Mouse (Mus musculus): Measurements from ENCODE around the gene Glrp1. TPM values are rescaled to one million over a fixed set of nuclear protein-coding genes. Genes with fewer than 3 reads are reported as not detected.

The Glrp1 gene
- polyA plus RNA-seq, 1 experiment from 2014 or later: 0.17 TPM

GRCm38 (mm10) chr1:88463241-88463640 lies 46.6 kb downstream of the Glrp1 start:
- 92% methylated on average over 3 of the region's 3 CpGs for WGBS (ENCODE audit: missing documents)
- H3K79me2 ChIP-seq (ENCODE audit: inconsistent target): no peaks in the 10 kb centered on the region
- no peak overlapping the region for H3K27ac ChIP-seq
- H3K36me3 ChIP-seq (ENCODE audit: inconsistent target): no peaks in the 10 kb centered on the region
- no peak overlapping the region for H3K4me3 ChIP-seq (ENCODE audit: inconsistent target)

GRCm38 (mm10) chr1:88462484-88462883 lies 47.4 kb downstream of the Glrp1 start:
- Histone ChIP-seq H3K36me3 (ENCODE audit: inconsistent target) (no peaks in the 10 kb centered on the region), H3K27ac (no peak overlapping the region), H3K79me2 (ENCODE audit: inconsistent target) (no peaks in the 10 kb centered on the region), H3K4me3 (ENCODE audit: inconsistent target) (no peak overlapping the region)
- 12% methylated on average over 6 of the region's 6 CpGs for WGBS (ENCODE audit: missing documents)

GRCm38 (mm10) chr1:88461096-88461495 lies 48.8 kb downstream of the Glrp1 start:
- Histone ChIP-seq H3K27ac (no peak overlapping the region), H3K36me3 (ENCODE audit: inconsistent target) (no peaks in the 10 kb centered on the region), H3K4me3 (ENCODE audit: inconsistent target) (no peak overlapping the region), H3K79me2 (ENCODE audit: inconsistent target) (no peaks in the 10 kb centered on the region)
- WGBS (ENCODE audit: missing documents): 56% methylated on average over 1 of the region's 1 CpGs

DNA sequence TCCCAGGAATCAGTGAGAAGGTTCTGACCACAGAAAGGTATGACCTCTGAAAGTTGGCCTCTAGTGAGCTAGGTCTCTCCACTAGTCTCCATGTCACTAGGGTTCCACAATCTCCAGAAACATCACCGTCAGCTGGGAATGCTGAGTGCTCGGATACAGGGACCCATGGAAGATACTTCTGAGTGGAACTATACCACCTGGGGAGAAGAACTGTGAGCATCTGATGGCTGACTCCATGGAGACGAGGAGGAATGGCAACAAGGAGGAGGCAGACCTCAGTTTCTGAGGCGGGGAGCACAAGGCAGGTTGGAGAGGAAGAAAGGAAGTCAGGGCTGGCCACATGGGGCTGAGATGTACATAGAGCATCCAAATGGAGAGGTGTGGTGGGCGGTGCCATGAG lies 50.2 kb downstream of the Glrp1 start:
- H3K79me2 ChIP-seq (ENCODE audit: inconsistent target): no peaks in the 10 kb centered on the region
- no peaks in the 10 kb centered on the region for H3K36me3 ChIP-seq (ENCODE audit: inconsistent target)
- WGBS (ENCODE audit: missing documents): 90% methylated on average over 5 of the region's 5 CpGs
- no peak overlapping the region for H3K27ac ChIP-seq
- H3K4me3 ChIP-seq (ENCODE audit: inconsistent target): no peak overlapping the region

- Histone ChIP-seq H3K36me3 (ENCODE audit: inconsistent target) (no peaks in the 10 kb centered on the region), H3K27ac (no peak overlapping the region), H3K79me2 (ENCODE audit: inconsistent target) (no peaks in the 10 kb centered on the region), H3K4me3 (ENCODE audit: inconsistent target) (no peak overlapping the region)
- WGBS (ENCODE audit: missing documents): 89% methylated on average over 4 of the region's 4 CpGs
Measured at GRCm38 (mm10) chr1:88459196-88459595, 50.7 kb downstream of the Glrp1 start.

DNA sequence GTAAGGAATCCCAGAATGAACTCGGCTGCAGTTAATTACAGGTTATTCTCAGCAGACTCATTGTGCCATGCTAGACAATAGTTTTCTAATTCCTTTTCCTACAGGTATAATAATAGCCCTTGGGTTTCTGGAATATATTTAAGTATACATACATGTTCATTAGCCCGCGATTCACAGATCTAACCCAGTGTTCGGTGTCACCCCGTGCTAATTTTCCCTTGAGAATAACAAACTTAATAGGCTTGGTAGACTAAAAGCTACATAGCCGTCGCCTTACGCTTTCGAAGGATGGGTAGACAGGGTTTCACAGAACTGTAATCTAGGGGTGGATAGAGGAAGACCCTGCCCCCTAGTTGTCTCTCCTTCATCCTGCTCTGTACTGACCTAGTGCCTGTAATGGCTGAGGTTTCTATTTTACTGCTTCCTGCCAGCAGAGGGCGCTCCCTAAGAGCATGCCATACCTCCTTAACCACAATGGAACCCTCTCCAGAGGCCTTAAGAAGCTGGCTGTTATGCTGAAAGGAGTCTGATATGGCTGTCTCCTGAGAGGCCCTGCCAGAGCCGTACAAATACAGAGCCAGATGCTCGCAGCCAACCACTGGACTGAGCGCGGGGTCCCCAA lies 53.3 kb downstream of the Glrp1 start:
- Histone ChIP-seq H3K4me3 (ENCODE audit: inconsistent target) (no peak overlapping the region), H3K79me2 (ENCODE audit: inconsistent target) (no peaks in the 10 kb centered on the region), H3K27ac (no peak overlapping the region), H3K36me3 (ENCODE audit: inconsistent target) (no peaks in the 10 kb centered on the region)
- WGBS (ENCODE audit: missing documents): 69% methylated on average over 14 of the region's 14 CpGs

GRCm38 (mm10) chr1:88455761-88456160 lies 54.1 kb downstream of the Glrp1 start:
- H3K27ac ChIP-seq: no peak overlapping the region
- H3K79me2 ChIP-seq (ENCODE audit: inconsistent target): no peaks in the 10 kb centered on the region
- H3K36me3 ChIP-seq (ENCODE audit: inconsistent target): no peaks in the 10 kb centered on the region
- WGBS (ENCODE audit: missing documents): 81% methylated on average over 3 of the region's 3 CpGs
- H3K4me3 ChIP-seq (ENCODE audit: inconsistent target): no peak overlapping the region

DNA sequence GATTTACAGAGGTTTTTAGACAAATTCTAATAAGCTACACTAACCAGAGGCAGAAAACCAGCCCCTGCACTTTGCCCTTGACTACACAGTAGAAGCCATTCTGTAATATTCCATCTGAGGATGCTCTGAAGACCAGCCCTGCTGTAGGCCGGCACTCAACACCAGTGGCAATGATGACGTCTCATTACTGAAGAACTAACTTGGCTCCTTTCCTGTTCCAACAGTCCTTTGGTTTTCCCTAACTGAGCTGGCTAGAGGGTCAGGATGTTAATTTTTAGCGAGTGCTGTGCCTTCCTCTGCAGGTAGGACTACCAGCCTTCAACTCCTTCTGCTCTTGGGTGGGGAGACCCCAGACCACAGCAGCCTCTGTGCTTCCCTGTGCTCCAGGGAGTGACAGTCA lies 55.2 kb downstream of the Glrp1 start:
- Histone ChIP-seq H3K27ac (no peak overlapping the region), H3K4me3 (ENCODE audit: inconsistent target) (no peak overlapping the region), H3K36me3 (ENCODE audit: inconsistent target) (no peaks in the 10 kb centered on the region), H3K79me2 (ENCODE audit: inconsistent target) (no peaks in the 10 kb centered on the region)
- WGBS (ENCODE audit: missing documents): 85% methylated on average over 3 of the region's 3 CpGs

- no peak overlapping the region for H3K4me3 ChIP-seq (ENCODE audit: inconsistent target)
- H3K79me2 ChIP-seq (ENCODE audit: inconsistent target): no peaks in the 10 kb centered on the region
- H3K27ac ChIP-seq: no peak overlapping the region
- 85% methylated on average over 6 of the region's 6 CpGs for WGBS (ENCODE audit: missing documents)
- no peaks in the 10 kb centered on the region for H3K36me3 ChIP-seq (ENCODE audit: inconsistent target)
Measured at GRCm38 (mm10) chr1:88452198-88452597, 57.7 kb downstream of the Glrp1 start.

DNA sequence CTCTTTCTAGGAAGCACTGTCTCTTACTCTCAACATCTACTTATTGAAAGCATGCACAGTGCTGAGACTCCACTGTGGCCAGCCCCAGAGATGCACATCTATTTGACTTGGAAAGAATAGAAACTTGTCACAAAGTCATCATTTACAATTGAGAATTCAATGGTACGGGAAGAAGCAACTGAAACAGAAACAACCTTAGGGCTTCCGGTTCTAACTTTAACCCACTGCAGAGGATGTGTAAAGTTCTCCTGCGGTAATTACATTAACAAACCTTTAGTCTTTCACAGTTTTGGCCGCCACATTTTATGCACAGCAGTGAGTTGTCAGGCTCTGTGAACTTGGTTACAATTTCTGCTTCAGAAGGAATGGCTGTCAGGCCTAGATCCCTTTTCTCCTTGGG lies 59.2 kb downstream of the Glrp1 start:
- H3K79me2 ChIP-seq (ENCODE audit: inconsistent target): no peaks in the 10 kb centered on the region
- no peak overlapping the region for H3K4me3 ChIP-seq (ENCODE audit: inconsistent target)
- WGBS (ENCODE audit: missing documents): 58% methylated on average over 4 of the region's 4 CpGs
- H3K27ac ChIP-seq: no peak overlapping the region
- no peaks in the 10 kb centered on the region for H3K36me3 ChIP-seq (ENCODE audit: inconsistent target)

Other genes starting within 250 kb of the Glrp1 start
- gene Hjurp, start 232.4 kb downstream of the Glrp1 start, polyA plus RNA-seq (2018): 11.5 to 23.0 TPM (median 11.6 TPM) in 3 replicates
- not detected in 3 replicates for gene Trpm8, start 232.4 kb downstream of the Glrp1 start, polyA plus RNA-seq (2018)
- not detected in 3 replicates for gene Spp2, start 103.1 kb downstream of the Glrp1 start, polyA plus RNA-seq (2018)
- 67.7 to 91.1 TPM (median 76.1 TPM) in 3 replicates for gene Arl4c, start 192.2 kb upstream of the Glrp1 start, polyA plus RNA-seq (2018)

All from macrophage (primary cell).